8 mouse cellular contexts compared by ENCODE assay signal in the genomic region with DNA sequence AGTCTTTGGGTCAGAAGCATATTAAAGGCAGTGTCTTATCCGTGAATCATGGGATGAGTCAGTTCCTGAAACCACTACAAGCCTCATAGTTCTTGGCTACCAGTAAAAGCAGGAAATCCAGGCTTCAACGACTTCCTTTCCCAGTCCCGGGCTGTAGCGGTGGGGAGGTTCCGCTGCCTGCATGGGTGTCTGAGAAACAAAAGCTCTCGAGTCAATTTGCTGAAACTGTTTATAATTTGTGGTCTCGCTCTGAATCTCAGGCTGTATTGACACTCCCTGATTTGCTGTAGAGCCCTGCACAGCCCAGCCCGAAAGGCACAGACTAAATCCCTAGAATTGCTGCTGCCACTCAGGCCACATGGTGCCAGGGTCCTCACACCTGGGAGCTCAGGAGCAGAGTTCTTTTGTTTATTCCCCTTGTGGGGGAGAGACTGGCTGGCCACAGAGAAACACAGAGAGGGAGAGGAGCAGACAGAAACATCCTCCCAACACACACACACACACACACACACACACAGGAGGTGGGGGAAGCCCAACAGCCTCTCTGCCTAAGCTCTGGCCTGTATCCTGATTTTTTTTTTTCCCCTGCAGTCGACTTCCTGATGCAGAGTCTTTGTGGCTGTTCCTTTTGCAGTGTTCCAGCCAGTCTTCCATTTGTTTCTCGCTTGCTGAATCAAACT. TPM values are rescaled to one million over a fixed set of nuclear protein-coding genes. Genes with fewer than 3 reads are reported as not detected.
A peak's percentile ranks its signal among the peaks of the same experiment; 100 is the strongest.
DNase-seq lines count a peak whose midpoint lies in the region; ATAC-seq and TF ChIP-seq lines count a peak whose summit lies in the region.

No protein-coding gene starts in this region.

- H3K27ac ChIP-seq in hindbrain, embryonic 15.5 days (replicated peaks): peak overlapping the region; percentile 62
- peak overlapping the region; percentile 79 for H3K27ac ChIP-seq in liver, embryonic 11.5 days (ENCODE audit: low read depth, low read length)
- H3K27ac ChIP-seq in neural tube, embryonic 15.5 days (replicated peaks): peak overlapping the region; percentile 80

- 15% methylated on average over 10 of the region's 10 CpGs for WGBS in hindbrain, embryonic 15.5 days
- WGBS in liver, embryonic 11.5 days: 6% methylated on average over 10 of the region's 10 CpGs
- WGBS in neural tube, embryonic 15.5 days: 12% methylated on average over 10 of the region's 10 CpGs

- no peak overlapping the region for H3K9ac ChIP-seq in hindbrain, embryonic 15.5 days
- no peak overlapping the region for H3K9ac ChIP-seq in liver, embryonic 11.5 days (ENCODE audit: low read depth, low read length)
- no peak overlapping the region for H3K9ac ChIP-seq in neural tube, embryonic 15.5 days (replicated peaks)

- H3K9me3 ChIP-seq in E14TG2a.4 (ENCODE audit: low read length): no peaks in the 10 kb centered on the region
- H3K9me3 ChIP-seq in hindbrain, embryonic 15.5 days: no peaks in the 10 kb centered on the region
- H3K9me3 ChIP-seq in liver, embryonic 11.5 days (ENCODE audit: control insufficient read depth, low read length): no peaks in the 10 kb centered on the region
- H3K9me3 ChIP-seq in neural tube, embryonic 15.5 days (replicated peaks): no peaks in the 10 kb centered on the region

- H3K27me3 ChIP-seq in E14TG2a.4 (ENCODE audit: insufficient read depth, low read length): no peaks in the 10 kb centered on the region
- no peaks in the 10 kb centered on the region for H3K27me3 ChIP-seq in hindbrain, embryonic 15.5 days
- peaks cover 7% of the 10 kb centered on the region for H3K27me3 ChIP-seq in liver, embryonic 11.5 days (replicated peaks; ENCODE audit: control insufficient read depth, insufficient read depth, low read length)
- H3K27me3 ChIP-seq in neural tube, embryonic 15.5 days (replicated peaks): no peaks in the 10 kb centered on the region

- H3K36me3 ChIP-seq in E14TG2a.4 (ENCODE audit: insufficient read depth, low read length): peaks cover 22% of the 10 kb centered on the region
- no peaks in the 10 kb centered on the region for H3K36me3 ChIP-seq in hindbrain, embryonic 15.5 days
- no peaks in the 10 kb centered on the region for H3K36me3 ChIP-seq in liver, embryonic 11.5 days (ENCODE audit: control insufficient read depth, insufficient read depth, low read length)
- H3K36me3 ChIP-seq in neural tube, embryonic 15.5 days: no peaks in the 10 kb centered on the region

- peak overlapping the region; percentile 26; the same call in 1 of the 2 replicates for H3K4me2 ChIP-seq in hindbrain, embryonic 15.5 days
- peak overlapping the region; percentile 17; the same call in 1 of the 2 replicates for H3K4me2 ChIP-seq in liver, embryonic 11.5 days
- H3K4me2 ChIP-seq in neural tube, embryonic 15.5 days: peak overlapping the region; percentile 27

- peak; percentile 78 for ATAC-seq in hindbrain, embryonic 15.5 days (ENCODE audit: low FRiP score, low read depth)
- ATAC-seq in liver, embryonic 11.5 days (replicated peaks; ENCODE audit: low FRiP score): no peak
- ATAC-seq in neural tube, embryonic 15.5 days (ENCODE audit: low FRiP score): peak; percentile 42; the same call in 1 of the 2 replicates

- DNase-seq in adrenal gland, postnatal 10 days: peak; percentile 62
- DNase-seq in gastrocnemius, postnatal 10 days: peak; percentile 55
- DNase-seq in liver, embryonic 11.5 days (ENCODE audit: low spot score): no peak
- DNase-seq in thymus, postnatal 10 days (ENCODE audit: low spot score in 2 of 2): no peak
- DNase-seq in left cerebral cortex, adult 18-20 months (ENCODE audit: low spot score in 2 of 2): no peak

- H3K4me1 ChIP-seq in E14TG2a.4 (replicated peaks; ENCODE audit: low read depth, low read length): peaks cover 97% of the 10 kb centered on the region
- H3K4me1 ChIP-seq in hindbrain, embryonic 15.5 days (replicated peaks): peaks cover 48% of the 10 kb centered on the region
- H3K4me1 ChIP-seq in liver, embryonic 11.5 days (replicated peaks; ENCODE audit: control insufficient read depth, insufficient read depth, low read length): peaks cover 20% of the 10 kb centered on the region
- H3K4me1 ChIP-seq in neural tube, embryonic 15.5 days: peaks cover 50% of the 10 kb centered on the region

- no peak for TF ChIP-seq CTCF in E14TG2a.4 (conservative IDR thresholded peaks at IDR 0.05; ENCODE audit: low read length)

- H3K4me3 ChIP-seq in E14TG2a.4 (replicated peaks; ENCODE audit: low read length): peak overlapping the region; percentile 8
- no peak overlapping the region for H3K4me3 ChIP-seq in hindbrain, embryonic 15.5 days
- no peak overlapping the region for H3K4me3 ChIP-seq in liver, embryonic 11.5 days (ENCODE audit: low read depth, low read length)
- no peak overlapping the region for H3K4me3 ChIP-seq in neural tube, embryonic 15.5 days (replicated peaks)

RNA-seq across cellular contexts. Expression of a gene that starts 18.2 kb away (rescaled TPM):
- 10 to 100 TPM; 60.3 to 67.6 TPM for total RNA-seq in adrenal gland, postnatal 10 days (2021)
- 100 to 1,000 TPM; 124 to 136 TPM for total RNA-seq in gastrocnemius, postnatal 10 days (2021)
- polyA plus RNA-seq in hindbrain, embryonic 15.5 days (2015; fragmentation: Nextera tagmentation; extraction: Ambion mirVana): 15.3 and 15.7 TPM in 2 replicates
- 6.7 and 7.4 TPM in 2 replicates for polyA plus RNA-seq in liver, embryonic 11.5 days (2014; fragmentation: Nextera tagmentation; extraction: Ambion mirVana)
- polyA plus RNA-seq in neural tube, embryonic 15.5 days (2015; fragmentation: Nextera tagmentation; extraction: Ambion mirVana): 14.4 and 15.9 TPM in 2 replicates
- 10 to 100 TPM; 10.7 to 10.8 TPM for total RNA-seq in left cerebral cortex, adult 18-20 months (2021)

Comparison
In these comparisons a context has a peak if more than half of its experiments do, and no peak if none do; other contexts are left out.
1. DNase-seq: peak in adrenal gland, postnatal 10 days (single experiment) and gastrocnemius, postnatal 10 days (single experiment); none in liver, embryonic 11.5 days (single experiment), thymus, postnatal 10 days (0 of 2) and left cerebral cortex, adult 18-20 months (0 of 2).
2. RNA of a gene that starts 18.2 kb away (total RNA-seq): 124 to 136 TPM in gastrocnemius, postnatal 10 days and 60.3 to 67.6 TPM in adrenal gland, postnatal 10 days; 10.7 to 10.8 TPM in left cerebral cortex, adult 18-20 months; every median in the first group is over 4 times any median in the second.
3. Peak in every context shown above with its lines, with median percentiles within 50 percentile points of each other: H3K27ac ChIP-seq and H3K4me2 ChIP-seq.